Mouse (Mus musculus): Measurements from ENCODE around the gene Tmem177. TPM values are rescaled to one million over a fixed set of nuclear protein-coding genes. Genes with fewer than 3 reads are reported as not detected.

Tmem177 gene
- total and polyA plus RNA-seq, 3 experiments = 7.0 to 8.4 (median 7.2) TPM

- TF ChIP-seq TBP (conservative IDR thresholded peaks at IDR 0.05; ENCODE audit: low read depth, low read length) (no peak), SIN3A (IDR thresholded peaks at IDR 0.05; ENCODE audit: low read length) (no peak), CHD2 (IDR thresholded peaks at IDR 0.05; ENCODE audit: low read length) (no peak), USF1 (IDR thresholded peaks at IDR 0.05; ENCODE audit: low read depth, low read length) (no peak), ELF1 (IDR thresholded peaks at IDR 0.05; ENCODE audit: low read depth, low read length) (peak; percentile 11; the same call in 1 of the 2 replicates), ZMIZ1 (IDR thresholded peaks at IDR 0.05; ENCODE audit: low read depth, low read length) (no peak), KAT2A (IDR thresholded peaks at IDR 0.05; ENCODE audit: insufficient replicate concordance, low read length) (no peak), ETS1 (conservative IDR thresholded peaks at IDR 0.05; ENCODE audit: low read depth, low read length) (no peak)
Observed at GRCm38 (mm10) chr1:119894936-119895335, 18.1 kb downstream of the Tmem177 start (continued).

- Histone ChIP-seq H3K9ac (ENCODE audit: insufficient read depth, low read depth) (no peak overlapping the region), H3K27ac (ENCODE audit: insufficient read depth, low read depth) (no peak overlapping the region), H3K9me3 (replicated peaks; ENCODE audit: low read length) (no peaks in the 10 kb centered on the region), H3K4me2 (ENCODE audit: insufficient read depth, low read depth, poor library complexity, severe bottlenecking) (no peak overlapping the region), H3K79me2 (replicated peaks; ENCODE audit: control insufficient read depth, extremely low read depth, insufficient read depth, poor library complexity, severe bottlenecking) (no peaks in the 10 kb centered on the region), H3K4me3 (replicated peaks in 1 of 3; ENCODE audit: low read depth in 2 of 3, low read length in 2 of 3, poor library complexity in 1 of 3) (no peak overlapping the region), H3K27me3 (replicated peaks) (no peaks in the 10 kb centered on the region), H3K36me3 (replicated peaks in 1 of 2; ENCODE audit: control insufficient read depth in 1 of 2, insufficient read depth in 1 of 2, low read length in 1 of 2) (no peaks in the 10 kb centered on the region), H3K4me1 (ENCODE audit: control insufficient read depth in 1 of 2, insufficient read depth in 2 of 2) (peaks cover 0 to 21% of the 10 kb centered on the region in 2 experiments; a peak in 2 of 4 replicates)
- in situ Hi-C loops (cut with MboI; ENCODE audit: low pct_ligation_motif_present, low pct_unique_long_range_greater_than_20kb, low sequenced_read_pairs) = loop anchor here (10.0 kb wide), 2 partner anchors 59 to 339 kb away; partner anchors contain the start of gene Ptpn4
- dilution Hi-C loops (cut with MboI; ENCODE audit: extremely low pct_ligation_motif_present, extremely low pct_unique_long_range_greater_than_20kb, low sequenced_read_pairs) = no loop called here
- no peak for DNase-seq (ENCODE audit: extremely low read depth)
- no peak for TF ChIP-seq ZNF384 (IDR thresholded peaks at IDR 0.05; ENCODE audit: low read depth, low read length)
- TF ChIP-seq ZMIZ1 (IDR thresholded peaks at IDR 0.05; ENCODE audit: low read depth, low read length) = no peak
- TF ChIP-seq TBP (conservative IDR thresholded peaks at IDR 0.05; ENCODE audit: low read depth, low read length) = no peak
- TF ChIP-seq TCF12 (IDR thresholded peaks at IDR 0.05; ENCODE audit: low read depth, low read length) = no peak
- TF ChIP-seq BHLHE40 (IDR thresholded peaks at IDR 0.05; ENCODE audit: low read depth, low read length) = no peak
- no peak for TF ChIP-seq USF2 (conservative IDR thresholded peaks at IDR 0.05; ENCODE audit: low read depth, low read length)
- no peak for TF ChIP-seq JUN (IDR thresholded peaks at IDR 0.05; ENCODE audit: insufficient read depth, low read depth, low read length)
- no peak for TF ChIP-seq MEF2A (IDR thresholded peaks at IDR 0.05; ENCODE audit: borderline replicate concordance, low read depth, low read length)
- no peak for TF ChIP-seq E2F4 (IDR thresholded peaks at IDR 0.05; ENCODE audit: insufficient replicate concordance, low read depth, low read length)
- no peak for TF ChIP-seq GABPA (IDR thresholded peaks at IDR 0.05; ENCODE audit: insufficient replicate concordance, low read depth, low read length)
- no peak for TF ChIP-seq MAFK (IDR thresholded peaks at IDR 0.05; ENCODE audit: insufficient replicate concordance, low read length)
- TF ChIP-seq MAX (IDR thresholded peaks at IDR 0.05; ENCODE audit: low read length) = no peak
- TF ChIP-seq ELF1 (IDR thresholded peaks at IDR 0.05; ENCODE audit: low read depth, low read length) = no peak
- no peak for TF ChIP-seq ZKSCAN1 (IDR thresholded peaks at IDR 0.05; ENCODE audit: borderline replicate concordance, low read depth, low read length)
- TF ChIP-seq NRF1 (IDR thresholded peaks at IDR 0.05; ENCODE audit: low read depth, low read length) = no peak
- no peak for TF ChIP-seq SIN3A (IDR thresholded peaks at IDR 0.05; ENCODE audit: low read length)
Observed at GRCm38 (mm10) chr1:119893600-119893999, 19.4 kb downstream of the Tmem177 start.

Data from CH12.LX (cell line).